Comparison of ENCODE assay signal across 20 mouse cellular contexts in genomic region chr3:117508090-117508489, GRCm38 (mm10).
DNase-seq lines count a peak whose midpoint lies in the region; ATAC-seq lines count a peak whose summit lies in the region.
"Had no signal": no experiment of that assay in that cellular context is flagged by ENCODE, and none has a peak within 500 bp of the region (broad histone marks: within the 10 kb centered on the region; RNA-seq: fewer than 3 reads in every experiment).

No protein-coding gene starts in this region.

- no peak overlapping the region for H3K4me3 ChIP-seq in heart, embryonic 15.5 days
- no peak overlapping the region for H3K4me3 ChIP-seq in liver, embryonic 11.5 days (ENCODE audit: low read depth, low read length)
- no peak overlapping the region for H3K4me3 ChIP-seq in liver, embryonic 15.5 days (replicated peaks)
- H3K4me3 ChIP-seq: embryonic facial prominence, embryonic 15.5 days; erythroblast, embryonic 14.5 days; forebrain, embryonic 10.5 days; gastrocnemius, adult 2 months; heart, embryonic 10.5 days; hindbrain, embryonic 15.5 days had no signal

- H3K9me3 ChIP-seq in heart, embryonic 15.5 days (replicated peaks), result no peaks in the 10 kb centered on the region
- no peaks in the 10 kb centered on the region for H3K9me3 ChIP-seq in liver, embryonic 11.5 days (ENCODE audit: control insufficient read depth, low read length)
- no peaks in the 10 kb centered on the region for H3K9me3 ChIP-seq in liver, embryonic 15.5 days (replicated peaks)
- H3K9me3 ChIP-seq: embryonic facial prominence, embryonic 15.5 days; forebrain, embryonic 10.5 days; heart, embryonic 10.5 days; hindbrain, embryonic 15.5 days had no signal

- H3K36me3 ChIP-seq in heart, embryonic 15.5 days, result no peaks in the 10 kb centered on the region
- H3K36me3 ChIP-seq in liver, embryonic 11.5 days (ENCODE audit: control insufficient read depth, insufficient read depth, low read length), result no peaks in the 10 kb centered on the region
- H3K36me3 ChIP-seq in liver, embryonic 15.5 days (replicated peaks), result no peaks in the 10 kb centered on the region
- H3K36me3 ChIP-seq: embryonic facial prominence, embryonic 15.5 days; forebrain, embryonic 10.5 days; heart, embryonic 10.5 days; hindbrain, embryonic 15.5 days had no signal

- no peaks in the 10 kb centered on the region for H3K4me1 ChIP-seq in heart, embryonic 15.5 days (replicated peaks)
- H3K4me1 ChIP-seq in liver, embryonic 11.5 days (replicated peaks; ENCODE audit: control insufficient read depth, insufficient read depth, low read length), result 0 out of 2 replicates have a peak, but pooled peaks cover 5% of the 10 kb centered on the region
- no peaks in the 10 kb centered on the region; the same call in 1 of the 2 replicates for H3K4me1 ChIP-seq in liver, embryonic 15.5 days (replicated peaks)
- H3K4me1 ChIP-seq: embryonic facial prominence, embryonic 15.5 days; forebrain, embryonic 10.5 days; heart, embryonic 10.5 days; hindbrain, embryonic 15.5 days had no signal

- H3K27ac ChIP-seq in heart, embryonic 15.5 days, result no peak overlapping the region
- no peak overlapping the region for H3K27ac ChIP-seq in liver, embryonic 11.5 days (ENCODE audit: low read depth, low read length)
- H3K27ac ChIP-seq in liver, embryonic 15.5 days (replicated peaks), result no peak overlapping the region
- H3K27ac ChIP-seq: embryonic facial prominence, embryonic 15.5 days; forebrain, embryonic 10.5 days; gastrocnemius, adult 2 months; heart, embryonic 10.5 days; hindbrain, embryonic 15.5 days had no signal

- H3K9ac ChIP-seq in heart, embryonic 15.5 days, result no peak overlapping the region
- H3K9ac ChIP-seq in liver, embryonic 11.5 days (ENCODE audit: low read depth, low read length), result no peak overlapping the region
- no peak overlapping the region for H3K9ac ChIP-seq in liver, embryonic 15.5 days
- H3K9ac ChIP-seq: embryonic facial prominence, embryonic 15.5 days; hindbrain, embryonic 15.5 days had no signal

- H3K27me3 ChIP-seq in heart, embryonic 15.5 days, result no peaks in the 10 kb centered on the region
- no peaks in the 10 kb centered on the region for H3K27me3 ChIP-seq in liver, embryonic 11.5 days (replicated peaks; ENCODE audit: control insufficient read depth, insufficient read depth, low read length)
- no peaks in the 10 kb centered on the region for H3K27me3 ChIP-seq in liver, embryonic 15.5 days
- H3K27me3 ChIP-seq: embryonic facial prominence, embryonic 15.5 days; hindbrain, embryonic 15.5 days had no signal

- DNase-seq in heart, postnatal 36 days, result no peak
- no peak for DNase-seq in liver, embryonic 11.5 days (ENCODE audit: low spot score)
- no peak for DNase-seq in cerebellum, adult 11-12 months
- no peak for DNase-seq in gastrocnemius, postnatal 10 days
- no peak for DNase-seq in kidney, adult 8-10 months
- DNase-seq: adrenal gland, adult 8-10 months; cerebellum, adult 11 months; cerebellum, adult 9-10 months; cerebellum, postnatal 36 days; gastrocnemius, adult 2 months; gastrocnemius, postnatal 36 days; heart, adult 11 months had no signal

- no peak overlapping the region for H3K4me2 ChIP-seq in heart, embryonic 15.5 days
- H3K4me2 ChIP-seq in liver, embryonic 11.5 days, result no peak overlapping the region
- no peak overlapping the region for H3K4me2 ChIP-seq in liver, embryonic 15.5 days
- H3K4me2 ChIP-seq: embryonic facial prominence, embryonic 15.5 days; hindbrain, embryonic 15.5 days had no signal

- ATAC-seq in heart, embryonic 15.5 days (replicated peaks; ENCODE audit: insufficient number of reproducible peaks, insufficient read depth, low FRiP score, low read depth), result peak; percentile 39
- peak; percentile 94 for ATAC-seq in liver, embryonic 11.5 days (replicated peaks; ENCODE audit: low FRiP score)
- peak; percentile 64 for ATAC-seq in liver, embryonic 15.5 days (ENCODE audit: insufficient read depth)
- ATAC-seq: forebrain, embryonic 14.5 days had no signal

- intact Hi-C loops in heart, postnatal 36 days (cut with DNase I), result no loop called here

Comparison
In these comparisons a context has a peak if more than half of its experiments do, and no peak if none do; other contexts are left out.
1. ATAC-seq: peak in every context shown above with its lines; median percentile 94 in liver, embryonic 11.5 days; 64 in liver, embryonic 15.5 days; 39 in heart, embryonic 15.5 days.